Mouse (Mus musculus): Measurements from ENCODE around the gene Fibp.

Gene Fibp

GRCm38 (mm10) chr19:5460465-5460911, at the start of gene Fibp:
TSS of gene Fibp (plus strand) at chr19:5460615.
- peak; percentile 91 for DNase-seq (ENCODE audit: low read depth, low spot score)

GRCm38 (mm10) chr19:5410641-5411040, 49.8 kb upstream of the Fibp start:
- DNase-seq (ENCODE audit: low read depth, low spot score), result no peak

GRCm38 (mm10) chr19:5411961-5412360, 48.5 kb upstream of the Fibp start:
- DNase-seq (ENCODE audit: low read depth, low spot score), result peak; percentile 28

DNA sequence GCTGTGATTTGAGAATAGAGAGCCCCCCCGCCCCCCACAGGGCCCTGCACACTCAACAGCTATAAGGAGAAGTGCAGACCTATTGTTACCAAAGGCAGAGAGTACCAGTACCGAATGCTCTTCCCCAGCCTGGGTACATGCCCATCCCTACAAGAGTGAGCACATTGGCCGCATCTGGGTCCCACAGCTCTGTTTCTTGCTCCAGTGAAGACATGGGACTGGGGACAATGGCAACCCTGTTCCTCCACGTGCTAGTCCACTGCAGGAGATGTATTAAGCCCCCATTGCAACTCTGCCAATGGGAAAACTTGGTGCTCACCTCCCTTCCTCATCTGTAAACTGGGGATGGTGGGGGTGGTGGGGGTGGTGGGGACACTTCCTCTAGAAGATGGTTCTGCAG, 46.6 kb upstream of the Fibp start:
- no peak for DNase-seq (ENCODE audit: low read depth, low spot score)

DNA sequence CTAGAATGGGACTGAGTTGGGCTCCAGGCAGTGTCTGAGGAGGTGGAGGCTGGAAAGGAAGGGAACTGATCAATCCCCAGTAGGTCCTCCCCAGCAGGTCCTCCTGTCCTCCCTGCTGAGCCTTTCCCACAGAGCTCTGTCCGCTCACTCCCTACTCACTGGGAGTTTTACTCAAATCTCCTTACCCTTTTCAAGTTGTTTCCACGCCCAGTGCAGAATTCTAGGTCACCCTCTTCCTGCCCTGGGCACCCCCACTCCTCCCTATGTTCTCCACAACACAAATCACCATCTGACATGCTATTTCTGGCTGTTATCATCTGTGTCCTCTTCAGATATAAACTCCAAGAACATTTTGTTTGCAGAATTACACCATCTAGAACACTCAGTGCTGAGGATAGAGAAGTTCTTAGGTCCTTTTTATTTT, 45.9 kb upstream of the Fibp start:
- no peak for DNase-seq (ENCODE audit: low read depth, low spot score)

DNA sequence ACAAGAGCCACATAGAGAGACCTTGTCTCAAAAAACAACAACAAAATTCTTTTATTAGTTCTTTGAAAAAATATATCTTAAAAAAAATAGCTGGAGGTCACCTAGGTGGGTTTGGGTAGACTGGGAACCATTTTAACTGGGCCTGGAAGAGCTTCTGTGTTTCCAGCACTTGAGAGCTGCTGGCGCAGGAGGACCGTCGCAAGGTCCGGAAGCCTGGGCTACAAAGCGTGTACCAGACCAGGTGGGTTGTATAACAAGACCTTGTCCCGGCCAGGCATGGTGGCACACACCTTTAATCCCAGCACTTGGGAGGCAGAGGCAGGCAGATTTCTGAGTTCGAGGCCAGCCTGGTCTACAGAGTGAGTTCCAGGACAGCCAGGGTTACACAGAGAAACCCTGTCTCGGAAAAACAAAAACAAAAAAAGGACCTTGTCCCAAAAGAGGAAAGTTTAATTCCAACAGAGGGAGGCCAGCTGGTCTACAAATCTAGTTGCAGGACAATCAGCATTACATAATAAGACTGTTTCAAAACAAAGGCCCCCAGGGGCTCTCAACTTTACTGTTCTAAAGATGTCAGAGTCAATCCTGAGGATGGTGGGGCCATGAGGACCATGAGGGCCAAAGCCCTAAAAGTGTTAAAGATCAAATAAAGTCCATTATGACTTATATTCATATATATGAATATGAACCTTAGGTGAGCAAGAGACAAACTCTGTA, 41.5 kb upstream of the Fibp start:
- no peak for DNase-seq (ENCODE audit: low read depth, low spot score)

DNA sequence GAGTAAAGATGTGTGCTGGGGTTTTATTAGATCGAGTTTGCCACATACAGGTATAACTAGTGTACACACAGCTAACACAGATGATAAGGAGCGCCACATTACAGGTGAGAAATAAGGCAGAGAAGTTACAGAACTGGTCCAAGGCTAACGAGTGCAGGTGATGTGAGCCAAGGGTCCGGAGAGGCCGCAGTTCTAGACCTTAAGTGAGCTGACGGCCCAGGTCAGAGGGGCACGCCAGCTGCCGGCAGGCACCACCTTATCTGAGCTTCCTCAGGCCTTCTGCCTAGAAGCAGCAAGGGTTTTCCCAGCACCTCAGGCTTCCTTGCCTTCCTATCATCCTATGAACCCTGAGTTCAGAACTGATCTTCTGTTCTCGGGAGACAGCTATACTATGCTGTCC, 40.8 kb upstream of the Fibp start:
- no peak for DNase-seq (ENCODE audit: low read depth, low spot score)

- no peak for DNase-seq (ENCODE audit: low read depth, low spot score)
Observed at GRCm38 (mm10) chr19:5420579-5420978, 39.8 kb upstream of the Fibp start.

DNA sequence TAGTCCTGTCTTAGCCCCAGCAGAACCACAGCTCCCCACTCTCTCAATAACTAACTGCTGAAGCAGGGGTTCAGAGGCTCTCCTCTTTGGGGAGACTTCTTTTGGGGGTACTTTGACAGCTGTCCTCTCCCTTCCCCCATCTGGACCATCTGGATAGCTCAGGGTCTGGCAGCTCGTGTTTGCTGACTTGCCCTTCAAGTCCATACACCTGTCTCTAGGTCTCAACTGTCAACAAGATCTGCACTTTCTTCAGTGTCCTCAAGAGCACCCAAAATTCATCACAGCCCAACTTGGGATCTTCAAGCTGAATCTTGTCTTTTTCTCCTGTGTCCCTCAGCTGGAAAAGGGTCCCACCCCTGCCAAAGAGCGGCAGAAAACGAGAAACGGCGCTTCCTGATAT, 38.6 kb upstream of the Fibp start:
- no peak for DNase-seq (ENCODE audit: low read depth, low spot score)

DNA sequence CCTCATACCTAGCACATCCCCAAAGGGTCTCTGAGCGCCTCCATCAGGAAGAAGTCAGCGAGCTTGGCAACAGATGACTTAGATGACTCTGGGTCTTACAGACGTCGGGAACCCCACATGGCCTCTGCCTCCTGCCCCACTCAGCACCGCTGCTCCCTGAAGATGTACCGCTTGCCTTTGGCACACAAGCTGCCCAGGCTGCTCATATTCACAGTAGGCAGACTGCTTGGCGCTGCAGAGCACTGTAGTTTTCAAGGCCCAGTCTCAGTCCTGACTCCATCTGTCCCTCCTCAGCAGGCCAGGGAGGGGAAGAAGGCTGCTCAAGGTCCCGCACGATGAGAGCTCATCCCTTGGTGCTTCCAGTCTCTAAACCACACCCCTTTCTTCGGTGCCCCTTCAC, 38.1 kb upstream of the Fibp start:
- DNase-seq (ENCODE audit: low read depth, low spot score), result no peak

GRCm38 (mm10) chr19:5422895-5423443, 37.4 kb upstream of the Fibp start:
- DNase-seq (ENCODE audit: low read depth, low spot score), result no peak

GRCm38 (mm10) chr19:5423561-5423960, 36.9 kb upstream of the Fibp start:
- DNase-seq (ENCODE audit: low read depth, low spot score), result no peak

DNA sequence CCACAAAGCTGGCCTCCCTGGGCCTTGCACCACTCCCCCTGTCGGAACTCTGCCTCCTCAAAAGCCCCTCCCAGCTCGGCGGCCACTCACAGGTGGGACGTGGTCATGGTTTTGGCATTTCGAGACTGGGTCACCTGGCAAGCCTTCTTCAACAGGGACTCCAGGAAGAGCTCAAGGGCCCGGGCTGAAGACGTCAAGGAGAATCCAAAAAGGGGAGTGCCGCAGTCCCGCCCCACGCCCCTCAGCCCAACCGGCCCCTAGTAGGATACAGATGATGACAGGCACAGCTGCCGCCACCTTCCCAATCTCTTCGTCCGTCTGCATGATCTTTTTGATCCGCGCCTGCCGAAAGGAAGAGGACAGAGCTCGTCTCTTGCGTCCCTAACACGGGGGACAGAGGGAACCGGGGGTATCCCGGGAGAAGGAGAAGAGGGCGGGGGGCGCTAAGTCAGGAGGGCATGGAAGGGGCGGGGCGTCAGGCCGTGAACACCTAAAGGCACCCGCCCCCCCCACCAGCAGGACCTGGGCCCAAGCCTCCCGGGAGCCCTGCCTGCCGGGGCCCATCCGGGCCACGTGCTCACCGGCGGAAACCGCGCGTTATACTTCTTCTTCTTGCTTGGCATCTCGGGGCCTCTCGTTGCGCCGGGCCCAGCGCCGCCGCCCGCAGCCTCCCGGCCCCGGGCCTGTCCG, 36.2 kb upstream of the Fibp start:
- peak; percentile 80 for DNase-seq (ENCODE audit: low read depth, low spot score)

DNA sequence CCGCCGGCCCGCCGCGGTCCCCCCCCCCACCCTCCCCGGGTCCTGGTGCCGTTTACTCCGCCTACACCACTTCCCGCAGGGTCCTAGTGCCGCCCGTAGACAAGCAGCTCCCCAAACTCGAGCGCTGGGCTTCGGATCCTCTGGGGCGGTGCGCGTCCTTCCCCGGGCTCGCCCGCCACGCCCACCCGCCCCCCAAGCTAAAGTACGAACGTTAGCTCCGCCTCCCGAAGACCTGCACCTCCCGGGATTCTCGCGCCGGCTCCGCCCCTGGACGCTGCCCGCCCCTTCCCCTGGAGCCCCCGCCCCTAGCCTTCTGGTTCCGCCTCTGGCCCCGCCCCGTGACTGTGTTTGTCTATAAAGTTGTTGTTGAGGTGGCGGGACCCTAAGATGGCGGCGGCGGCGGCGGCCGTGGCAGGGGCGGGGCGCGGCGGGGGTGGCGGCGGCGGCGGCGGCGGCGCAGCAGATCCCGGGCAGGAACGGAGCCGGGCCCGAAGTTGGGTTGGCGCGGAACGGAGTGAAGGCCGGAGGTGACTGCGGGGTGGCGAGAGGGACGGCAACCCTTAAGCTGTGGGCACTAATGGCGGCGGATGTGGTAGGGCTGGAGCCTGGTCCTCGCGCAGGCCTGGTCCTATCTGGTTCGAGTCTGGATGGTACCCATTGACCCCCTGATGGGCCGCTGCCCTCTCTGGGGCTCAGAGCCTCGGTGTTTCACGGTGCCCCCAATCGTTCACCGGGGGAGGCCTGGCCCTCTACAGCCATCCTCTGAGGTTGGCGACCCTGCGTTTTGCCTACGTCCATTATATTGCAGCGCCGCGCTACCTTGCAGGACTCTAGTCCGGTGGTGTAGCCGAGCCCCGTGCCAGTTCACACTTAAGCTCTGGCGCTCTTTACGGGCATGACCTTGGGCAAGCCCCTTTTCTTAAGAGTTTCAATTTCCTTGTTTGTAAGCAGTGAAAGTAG, 35.4 kb upstream of the Fibp start, which contains the start of the genes Drap1 and AI837181:
TSS of gene Drap1 (minus strand) at position 198 of the 960 bp plus-strand sequence.
TSS of gene AI837181 (plus strand) at position 363 of the 960 bp plus-strand sequence.
- peak; percentile 95 for DNase-seq (ENCODE audit: low read depth, low spot score)

DNA sequence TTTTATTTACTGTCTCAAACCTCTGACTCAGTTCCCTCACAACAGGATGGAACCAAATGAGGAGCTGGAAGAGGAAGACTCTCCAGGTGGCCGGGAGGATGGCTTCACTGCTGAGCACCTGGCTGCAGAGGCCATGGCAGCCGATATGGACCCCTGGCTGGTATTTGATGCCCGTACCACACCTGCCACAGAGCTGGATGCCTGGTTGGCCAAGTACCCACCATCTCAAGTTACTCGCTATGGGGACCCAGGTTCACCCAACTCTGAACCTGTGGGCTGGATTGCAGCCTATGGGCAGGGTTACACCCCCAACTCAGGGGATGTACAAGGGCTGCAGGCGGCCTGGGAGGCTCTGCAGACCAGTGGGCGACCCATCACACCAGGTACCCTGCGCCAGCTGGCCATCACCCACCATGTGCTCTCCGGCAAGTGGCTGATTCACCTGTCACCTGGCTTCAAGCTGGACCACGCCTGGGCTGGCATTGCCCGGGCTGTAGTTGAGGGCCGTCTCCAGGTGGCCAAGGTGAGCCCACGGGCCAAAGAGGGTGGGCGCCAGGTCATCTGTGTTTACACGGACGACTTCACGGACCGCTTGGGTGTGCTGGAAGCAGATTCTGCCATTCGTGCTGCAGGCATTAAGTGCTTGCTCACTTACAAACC, 34.4 kb upstream of the Fibp start:
- DNase-seq (ENCODE audit: low read depth, low spot score), result no peak

- DNase-seq (ENCODE audit: low read depth, low spot score), result no peak
Observed at GRCm38 (mm10) chr19:5426640-5427290, 33.6 kb upstream of the Fibp start.

DNA sequence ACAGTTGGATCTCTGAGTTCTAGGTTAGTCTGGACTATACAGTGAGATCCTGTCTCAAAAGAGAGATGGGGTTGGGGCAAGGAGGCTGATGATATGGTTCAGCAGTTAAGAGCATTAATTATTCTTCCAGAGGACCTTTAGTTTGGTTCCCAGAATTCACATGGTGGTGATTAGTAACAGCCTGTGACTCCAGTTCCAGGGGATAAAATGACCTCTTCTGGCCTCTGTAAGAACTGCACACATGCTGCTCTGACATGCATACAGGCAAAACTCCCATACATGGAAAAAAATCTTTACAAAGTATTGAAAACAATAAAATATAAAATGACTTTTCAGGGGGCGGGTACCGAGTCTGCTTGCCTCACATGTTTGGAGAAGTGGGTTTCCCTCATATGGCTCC, 32.3 kb upstream of the Fibp start:
- peak; percentile 54 for DNase-seq (ENCODE audit: low read depth, low spot score)

GRCm38 (mm10) chr19:5429219-5429618, 31.2 kb upstream of the Fibp start:
- DNase-seq (ENCODE audit: low read depth, low spot score), result no peak

GRCm38 (mm10) chr19:5429806-5430205, 30.6 kb upstream of the Fibp start:
- no peak for DNase-seq (ENCODE audit: low read depth, low spot score)

DNA sequence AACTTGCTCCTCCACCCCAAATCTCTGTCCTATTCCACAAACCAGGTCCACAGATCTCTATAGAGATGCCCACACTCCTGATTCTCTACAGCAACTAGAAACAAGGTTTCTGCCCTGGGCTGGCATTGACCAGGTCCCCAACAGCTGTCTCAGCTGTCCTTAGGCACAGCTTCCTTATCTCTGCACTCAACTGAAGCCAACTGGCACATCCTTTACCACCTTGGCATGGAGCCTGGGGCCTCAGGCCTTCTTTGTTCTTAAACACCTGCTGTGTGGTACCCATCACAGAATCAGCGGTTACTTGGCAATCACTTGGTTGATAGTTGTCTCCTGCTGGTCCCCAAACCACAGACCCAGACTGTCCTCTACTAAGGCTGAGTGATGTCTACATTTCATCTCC, 30.0 kb upstream of the Fibp start:
- DNase-seq (ENCODE audit: low read depth, low spot score), result no peak

All from R1 (cell line).